Mouse (Mus musculus): ENCODE measurements around the gene Fam213b.

Fam213b gene

DNA sequence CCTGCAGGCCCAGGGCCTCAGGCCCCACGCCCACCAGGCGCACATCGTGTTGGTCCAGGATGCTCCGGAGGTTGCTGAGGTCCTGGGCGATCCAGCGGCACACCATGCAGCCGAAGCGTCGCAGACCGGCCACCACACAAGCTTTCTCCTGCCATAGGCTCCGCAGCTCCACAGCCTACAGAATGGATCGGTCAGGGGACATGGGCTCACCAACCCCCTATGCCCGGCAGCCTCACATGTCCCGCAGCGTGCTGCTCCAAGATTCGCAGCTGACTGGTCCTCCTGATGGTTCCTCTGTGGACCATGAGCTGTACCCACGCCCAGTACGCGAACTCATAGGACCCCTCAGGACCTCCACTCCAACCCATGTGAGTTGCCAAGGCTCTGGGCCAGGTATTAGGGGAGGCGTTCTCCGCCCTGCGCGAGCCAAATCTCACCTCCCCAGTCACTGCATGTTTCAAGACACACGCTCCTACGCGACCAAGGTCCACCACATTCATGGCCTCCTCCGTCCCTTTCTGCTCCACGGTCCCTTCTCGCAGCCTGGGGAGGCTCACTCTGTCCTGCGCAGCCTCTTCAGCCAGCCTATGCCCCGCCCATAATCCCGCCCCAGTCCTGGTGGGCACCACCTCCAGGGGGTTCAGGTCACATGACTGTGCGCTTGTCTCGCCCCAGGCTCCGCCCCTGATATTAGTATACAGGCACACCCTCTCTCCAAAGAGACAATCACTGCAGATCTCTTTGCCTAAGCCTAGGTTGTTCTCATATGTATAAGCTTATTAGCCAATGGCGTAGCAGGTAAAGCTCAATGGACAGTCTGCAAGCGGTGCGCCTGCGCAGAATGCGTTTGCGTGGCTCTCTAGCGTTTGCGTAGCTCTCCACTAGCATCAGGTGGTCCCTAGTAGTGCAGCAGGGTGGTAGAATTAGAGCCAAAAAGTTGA is at the start of gene Fam213b:
Fam213b (minus strand) TSS at position 630 of the 941 bp plus-strand sequence.
- DNase-seq (ENCODE audit: low read depth in 2 of 2, low spot score in 2 of 2): peak; percentile 36 to 63

DNA sequence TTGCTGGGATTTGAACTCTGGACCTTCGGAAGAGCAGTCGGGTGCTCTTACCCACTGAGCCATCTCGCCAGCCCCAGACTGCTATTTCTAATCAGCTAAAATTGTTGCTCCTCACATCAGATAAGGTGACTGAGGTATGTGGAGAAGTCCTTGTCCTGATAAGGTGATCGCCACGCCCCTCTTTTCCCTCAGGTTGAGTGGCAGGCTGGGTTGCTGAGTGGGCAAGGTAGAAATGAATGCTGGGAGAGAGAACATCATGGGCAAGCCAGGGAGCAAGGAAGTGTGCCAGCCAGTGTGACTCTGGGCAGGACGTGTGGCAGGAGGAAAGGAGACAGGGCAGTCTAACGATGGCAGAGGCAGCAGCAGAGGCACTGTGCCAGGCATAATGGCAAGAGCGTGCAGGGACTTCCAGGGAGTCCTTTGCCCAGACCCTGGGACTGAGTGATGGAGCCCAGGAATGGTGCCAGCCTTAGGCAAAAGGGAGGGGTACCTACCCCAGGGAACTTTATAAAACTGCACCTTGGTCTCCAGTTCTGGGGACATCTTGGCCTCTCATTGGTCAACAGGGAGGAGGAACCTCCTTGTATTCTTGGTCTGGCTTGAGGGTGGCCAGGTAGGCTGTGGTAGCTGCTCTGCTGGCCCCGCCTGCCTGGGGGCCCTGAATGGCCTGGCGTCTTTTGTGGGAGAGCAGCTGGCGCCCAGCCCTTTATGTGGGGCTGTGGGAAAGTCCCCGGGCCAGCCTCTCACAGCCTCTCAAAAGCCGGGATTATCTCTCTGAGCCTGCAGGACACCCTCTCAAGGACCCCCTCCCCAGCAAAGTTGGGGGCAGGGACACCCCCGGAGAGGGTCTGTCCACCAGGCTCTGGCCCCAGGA is 49.4 kb upstream of the Fam213b start:
- no peak for DNase-seq (ENCODE audit: low read depth in 2 of 2, low spot score in 2 of 2)

DNA sequence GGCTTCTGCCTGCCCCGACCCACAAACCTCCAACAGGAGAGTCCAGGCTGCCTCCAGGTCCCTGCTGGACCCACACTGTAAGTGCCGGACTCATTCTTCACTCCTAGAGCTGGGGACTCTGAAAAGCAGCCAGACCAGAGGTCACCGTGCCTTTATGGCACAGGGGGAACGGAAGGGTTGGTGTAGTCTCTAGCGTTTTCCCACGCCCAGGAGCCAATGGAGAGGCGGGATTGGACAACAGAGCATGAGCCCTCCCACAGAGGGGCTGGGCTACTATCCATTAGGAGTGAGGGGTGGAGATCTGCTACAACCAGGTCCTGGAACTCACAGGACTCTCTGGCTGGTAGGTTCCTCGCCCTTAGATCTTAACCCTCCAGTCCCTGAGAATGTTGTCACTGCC is 47.4 kb upstream of the Fam213b start:
- no peak for DNase-seq (ENCODE audit: low read depth in 2 of 2, low spot score in 2 of 2)

DNA sequence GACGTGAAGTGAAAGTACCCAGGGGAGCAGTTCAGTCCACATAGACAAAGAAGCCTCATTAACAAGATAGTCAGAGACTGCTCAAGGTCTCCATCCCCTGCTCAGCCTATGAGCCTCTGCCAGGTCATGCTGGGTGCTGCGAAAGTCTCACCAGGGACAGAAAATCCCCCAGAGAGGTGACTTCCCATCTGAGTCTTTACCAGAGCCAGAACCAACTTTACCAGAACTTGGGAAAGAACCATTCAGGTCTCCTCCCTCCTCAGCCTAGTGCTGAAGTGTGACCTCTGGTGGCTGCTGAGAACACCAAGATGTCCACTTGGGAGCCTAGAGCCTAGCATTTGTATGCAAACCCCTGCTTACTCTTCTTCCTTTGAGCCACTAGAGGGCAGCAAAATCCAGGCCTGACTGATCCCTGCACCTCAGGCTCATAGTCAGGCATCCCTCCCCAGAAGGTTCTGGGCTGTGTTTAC is 45.2 kb upstream of the Fam213b start:
- DNase-seq (ENCODE audit: low read depth in 2 of 2, low spot score in 2 of 2): peak; percentile 70 to 79

GRCm38 (mm10) chr4:154943323-154944039 is 44.5 kb upstream of the Fam213b start:
- DNase-seq (ENCODE audit: low read depth in 2 of 2, low spot score in 2 of 2): no peak

- no peak for DNase-seq (ENCODE audit: low read depth in 2 of 2, low spot score in 2 of 2)
Measured at GRCm38 (mm10) chr4:154942632-154943322, 43.8 kb upstream of the Fam213b start.

- DNase-seq (ENCODE audit: low read depth in 2 of 2, low spot score in 2 of 2): no peak
Measured at GRCm38 (mm10) chr4:154941831-154942230, 42.9 kb upstream of the Fam213b start.

DNA sequence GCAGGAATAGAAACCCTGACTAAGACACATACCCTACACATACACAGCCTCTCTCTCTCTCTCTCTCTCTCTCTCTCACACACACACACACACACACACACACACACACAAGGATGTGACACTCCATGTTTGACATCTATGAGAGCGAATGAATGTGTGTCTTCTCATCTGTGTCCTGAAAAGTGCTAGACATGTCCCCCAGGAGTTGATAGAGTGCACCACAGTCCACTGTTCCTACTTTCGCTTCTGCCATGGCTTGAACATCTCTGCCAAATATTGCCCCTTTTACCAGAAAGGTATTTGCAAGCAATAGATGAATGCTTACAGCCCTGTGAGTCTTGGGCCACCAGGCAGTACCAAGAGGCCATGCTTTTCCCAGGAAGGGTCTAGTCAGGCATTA is 41.2 kb upstream of the Fam213b start:
- DNase-seq (ENCODE audit: low read depth in 2 of 2, low spot score in 2 of 2): no peak

- DNase-seq (ENCODE audit: low read depth in 2 of 2, low spot score in 2 of 2): no peak
Measured at GRCm38 (mm10) chr4:154937746-154938145, 38.8 kb upstream of the Fam213b start.

GRCm38 (mm10) chr4:154936542-154937255 is 37.8 kb upstream of the Fam213b start:
- DNase-seq (ENCODE audit: low read depth in 2 of 2, low spot score in 2 of 2): peak; percentile 79 to 80

- DNase-seq (ENCODE audit: low read depth in 2 of 2, low spot score in 2 of 2): peak; percentile 65 to 76
Measured at GRCm38 (mm10) chr4:154935788-154936187, 36.9 kb upstream of the Fam213b start.

DNA sequence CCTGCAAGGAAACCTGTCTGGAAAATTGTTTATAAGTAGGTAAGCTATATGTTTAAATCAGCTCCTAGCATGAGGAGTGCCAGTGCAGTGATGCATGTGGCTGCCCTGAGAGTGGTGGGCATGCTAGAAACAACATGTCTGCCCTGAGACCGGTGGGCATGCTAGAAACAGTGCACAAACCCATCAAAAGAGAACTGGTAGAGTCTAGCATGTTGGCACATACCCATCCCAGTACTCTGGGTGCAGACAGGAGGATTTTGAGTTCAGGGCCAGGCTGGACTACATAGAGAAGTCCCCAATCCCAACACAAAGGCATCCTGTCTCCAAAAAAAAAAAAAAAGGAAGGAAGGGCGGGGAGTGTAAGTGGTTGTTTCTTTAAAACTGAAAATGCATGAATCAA is 35.9 kb upstream of the Fam213b start:
- DNase-seq (ENCODE audit: low read depth in 2 of 2, low spot score in 2 of 2): no peak

DNA sequence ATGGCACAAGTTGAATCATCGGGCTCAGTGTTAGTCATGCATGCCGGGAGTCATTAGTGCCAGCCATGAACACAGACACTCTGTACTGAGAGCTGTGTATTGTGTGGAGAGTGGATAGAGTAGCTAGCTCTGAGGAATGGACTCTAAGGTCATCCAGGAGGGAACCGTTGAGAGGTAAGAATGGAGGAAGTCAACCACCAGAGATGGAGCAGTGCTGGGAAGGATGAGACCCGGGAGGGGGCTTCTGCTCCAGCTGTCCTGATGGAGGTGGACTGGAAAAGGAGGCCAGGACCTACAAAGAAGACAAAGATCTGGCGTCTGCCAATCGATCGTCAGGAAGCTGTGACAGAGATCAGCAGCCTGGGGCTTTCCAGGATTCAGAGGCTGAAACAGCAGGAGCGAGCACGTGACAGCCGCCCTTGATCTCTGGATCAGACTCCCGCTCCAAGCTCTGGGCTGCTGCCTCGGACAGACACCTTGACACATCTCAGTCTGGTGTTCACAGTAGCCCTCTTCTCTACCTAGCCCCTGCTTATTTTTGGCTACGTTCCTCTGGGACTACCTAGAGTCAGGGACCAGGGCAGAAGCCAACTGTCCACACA is 34.5 kb upstream of the Fam213b start:
- DNase-seq (ENCODE audit: low read depth in 2 of 2, low spot score in 2 of 2): no peak

- no peak for DNase-seq (ENCODE audit: low read depth in 2 of 2, low spot score in 2 of 2)
Measured at GRCm38 (mm10) chr4:154929088-154929660, 30.2 kb upstream of the Fam213b start.

GRCm38 (mm10) chr4:154928395-154929087 is 29.6 kb upstream of the Fam213b start, which contains the start of gene Tnfrsf14:
Tnfrsf14 (minus strand) TSS chr4:154928563.
- no peak for DNase-seq (ENCODE audit: low read depth in 2 of 2, low spot score in 2 of 2)

DNA sequence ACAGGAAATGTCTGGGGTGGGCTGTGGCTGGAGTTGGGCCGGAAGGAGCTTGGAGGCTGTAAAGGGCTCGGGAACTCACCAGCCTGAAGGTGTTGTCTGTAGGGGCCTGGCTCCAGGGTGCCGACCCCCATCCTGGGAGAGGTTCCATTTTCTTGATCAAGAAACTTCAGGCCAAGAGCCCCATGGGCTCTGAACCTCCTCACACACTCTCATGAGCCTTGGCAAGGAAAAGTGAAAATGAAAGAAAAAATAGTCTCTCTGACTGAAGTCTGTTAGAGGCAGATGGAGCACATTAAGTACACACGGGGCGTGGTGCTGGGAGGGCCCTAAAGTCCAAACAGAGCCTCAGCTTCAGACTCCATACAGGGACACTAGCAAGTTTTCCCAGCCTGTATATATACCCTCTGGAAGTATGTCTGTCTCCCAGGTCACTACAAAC is 29.0 kb upstream of the Fam213b start:
- DNase-seq (ENCODE audit: low read depth in 2 of 2, low spot score in 2 of 2): peak in 1 of 2 experiments; percentile 40

- DNase-seq (ENCODE audit: low read depth in 2 of 2, low spot score in 2 of 2): no peak
Measured at GRCm38 (mm10) chr4:154926969-154927898, 28.3 kb upstream of the Fam213b start.

Data from CD8-positive naive resting alpha-beta T cell, adult 2 months (primary cell).